Mouse (Mus musculus): Measurements from ENCODE around the gene Sirt2. TPM values are rescaled to one million over a fixed set of nuclear protein-coding genes. Genes with fewer than 3 reads are reported as not detected.

Gene Sirt2
- polyA plus RNA-seq (2017; shearing (Covaris generic)) = 70.1 TPM

GRCm38 (mm10) chr7:28766173-28766879, at the start of gene Sirt2:
Gene Sirt2, plus strand, starts transcription at chr7:28766735.

GRCm38 (mm10) chr7:28741709-28742438, 24.7 kb upstream of the Sirt2 start, which contains the start of the genes Mrps12 and Sars2:
Gene Mrps12, minus strand, starts transcription at chr7:28741820.
Gene Sars2, plus strand, starts transcription at chr7:28741992.

GRCm38 (mm10) chr7:28756079-28756478, 10.5 kb upstream of the Sirt2 start, which contains the start of gene Ccer2:
Gene Ccer2, plus strand, starts transcription at chr7:28756174.

GRCm38 (mm10) chr7:28767462-28767965, 979 bp downstream of the Sirt2 start, which contains the start of gene Nfkbib:
Gene Nfkbib, minus strand, starts transcription at chr7:28767512.

GRCm38 (mm10) chr7:28788307-28789195, 22.0 kb downstream of the Sirt2 start, which contains the start of gene Rinl:
Gene Rinl, plus strand, starts transcription at chr7:28788969.

GRCm38 (mm10) chr7:28808221-28808941, 41.8 kb downstream of the Sirt2 start, which contains the start of gene Hnrnpl:
Gene Hnrnpl, plus strand, starts transcription at chr7:28808541.

GRCm38 (mm10) chr7:28824941-28825685, 58.6 kb downstream of the Sirt2 start, which contains the start of gene Ech1:
Gene Ech1, plus strand, starts transcription at chr7:28825217.

GRCm38 (mm10) chr7:28833723-28834347, 67.3 kb downstream of the Sirt2 start, which contains the start of gene Lgals4:
Gene Lgals4, plus strand, starts transcription at chr7:28833854.

Other genes with a start within 250 kb of the Sirt2 start
- not detected for gene Ifnl3, start 243.9 kb upstream of the Sirt2 start, polyA plus RNA-seq (2017; shearing (Covaris generic))
- gene Sycn, start 225.8 kb upstream of the Sirt2 start, polyA plus RNA-seq (2017; shearing (Covaris generic)) = not detected
- not detected for gene Nccrp1, start 219.5 kb upstream of the Sirt2 start, polyA plus RNA-seq (2017; shearing (Covaris generic))
- 48.1 TPM for gene Samd4b, start 168.6 kb upstream of the Sirt2 start, polyA plus RNA-seq (2017; shearing (Covaris generic))
- gene Pak4, start 168.6 kb upstream of the Sirt2 start, polyA plus RNA-seq (2017; shearing (Covaris generic)) = 6.2 TPM
- gene Acp7, start 135.4 kb upstream of the Sirt2 start, polyA plus RNA-seq (2017; shearing (Covaris generic)) = not detected
- gene Fbxo27, start 73.9 kb upstream of the Sirt2 start, polyA plus RNA-seq (2017; shearing (Covaris generic)) = 1.0 TPM
- 16.6 TPM for gene Fbxo17, start 49.9 kb upstream of the Sirt2 start, polyA plus RNA-seq (2017; shearing (Covaris generic))
- 48.4 TPM for gene Mrps12, start 24.9 kb upstream of the Sirt2 start, polyA plus RNA-seq (2017; shearing (Covaris generic))
- gene Sars2, start 24.7 kb upstream of the Sirt2 start, polyA plus RNA-seq (2017; shearing (Covaris generic)) = 21.3 TPM
- not detected for gene Ccer2, start 10.6 kb upstream of the Sirt2 start, polyA plus RNA-seq (2017; shearing (Covaris generic))
- 139 TPM for gene Nfkbib, start 777 bp downstream of the Sirt2 start, polyA plus RNA-seq (2017; shearing (Covaris generic))
- gene Rinl, start 22.2 kb downstream of the Sirt2 start, polyA plus RNA-seq (2017; shearing (Covaris generic)) = 155 TPM
- 428 TPM for gene Hnrnpl, start 41.8 kb downstream of the Sirt2 start, polyA plus RNA-seq (2017; shearing (Covaris generic))
- 114 TPM for gene Ech1, start 58.5 kb downstream of the Sirt2 start, polyA plus RNA-seq (2017; shearing (Covaris generic))
- 29.6 TPM for gene Lgals4, start 67.1 kb downstream of the Sirt2 start, polyA plus RNA-seq (2017; shearing (Covaris generic))
- gene Lgals7, start 97.1 kb downstream of the Sirt2 start, polyA plus RNA-seq (2017; shearing (Covaris generic)) = 1.9 TPM
- 0.25 TPM for gene Capn12, start 114.7 kb downstream of the Sirt2 start, polyA plus RNA-seq (2017; shearing (Covaris generic))
- gene Actn4, start 195.6 kb downstream of the Sirt2 start, polyA plus RNA-seq (2017; shearing (Covaris generic)) = 297 TPM
- gene Eif3k, start 215.1 kb downstream of the Sirt2 start, polyA plus RNA-seq (2017; shearing (Covaris generic)) = 355 TPM
- 107 TPM for gene Map4k1, start 215.3 kb downstream of the Sirt2 start, polyA plus RNA-seq (2017; shearing (Covaris generic))

Data from naive thymus-derived CD4-positive, alpha-beta T cell, adult 5 months (primary cell).